Mouse (Mus musculus): Measurements from ENCODE around the gene Samd5.

Gene Samd5

GRCm38 (mm10) chr10:9648464-9648863 is 26.5 kb downstream of the Samd5 start:
- DNase-seq, result no peak

GRCm38 (mm10) chr10:9647741-9648140 is 27.3 kb downstream of the Samd5 start:
- DNase-seq, result no peak

GRCm38 (mm10) chr10:9646391-9646790 is 28.6 kb downstream of the Samd5 start:
- no peak for DNase-seq

- DNase-seq, result no peak
These were observed 31.5 kb downstream of the Samd5 start for GRCm38 (mm10) chr10:9643531-9643930.

- DNase-seq, result no peak
These were observed 32.9 kb downstream of the Samd5 start for GRCm38 (mm10) chr10:9642077-9642476.

GRCm38 (mm10) chr10:9640678-9641077 is 34.3 kb downstream of the Samd5 start:
- no peak for DNase-seq

GRCm38 (mm10) chr10:9640056-9640455 is 35.0 kb downstream of the Samd5 start:
- no peak for DNase-seq

- DNase-seq, result no peak
These were observed 49.7 kb downstream of the Samd5 start for GRCm38 (mm10) chr10:9625356-9625755.

- no peak for DNase-seq
These were observed 52.9 kb downstream of the Samd5 start for GRCm38 (mm10) chr10:9621926-9622688.

GRCm38 (mm10) chr10:9621055-9621454 is 54.0 kb downstream of the Samd5 start:
- no peak for DNase-seq

GRCm38 (mm10) chr10:9615009-9615408 is 60.0 kb downstream of the Samd5 start:
- no peak for DNase-seq

GRCm38 (mm10) chr10:9608854-9609253 is 66.2 kb downstream of the Samd5 start:
- no peak for DNase-seq

- no peak for DNase-seq
These were observed 67.9 kb downstream of the Samd5 start for GRCm38 (mm10) chr10:9607155-9607554.

- DNase-seq, result peak; percentile 3
These were observed 69.4 kb downstream of the Samd5 start for GRCm38 (mm10) chr10:9605635-9606034.

- no peak for DNase-seq
These were observed 71.7 kb downstream of the Samd5 start for GRCm38 (mm10) chr10:9603290-9603689.

GRCm38 (mm10) chr10:9602845-9603244 is 72.2 kb downstream of the Samd5 start:
- no peak for DNase-seq

- DNase-seq, result no peak
These were observed 72.6 kb downstream of the Samd5 start for GRCm38 (mm10) chr10:9602389-9602788.

- DNase-seq, result no peak
These were observed 78.8 kb downstream of the Samd5 start for GRCm38 (mm10) chr10:9596228-9596627.

- DNase-seq, result no peak
These were observed 80.3 kb downstream of the Samd5 start for GRCm38 (mm10) chr10:9594666-9595065.

GRCm38 (mm10) chr10:9590606-9591005 is 84.4 kb downstream of the Samd5 start:
- no peak for DNase-seq

- no peak for DNase-seq
These were observed 88.7 kb downstream of the Samd5 start for GRCm38 (mm10) chr10:9586328-9586727.

GRCm38 (mm10) chr10:9579374-9579773 is 95.6 kb downstream of the Samd5 start:
- DNase-seq, result no peak

GRCm38 (mm10) chr10:9575605-9576004 is 99.4 kb downstream of the Samd5 start:
- DNase-seq, result peak; percentile 28

GRCm38 (mm10) chr10:9574135-9574534 is 100.9 kb downstream of the Samd5 start:
- no peak for DNase-seq
